ENCODE assay signal across 11 mouse cellular contexts in the genomic region with DNA sequence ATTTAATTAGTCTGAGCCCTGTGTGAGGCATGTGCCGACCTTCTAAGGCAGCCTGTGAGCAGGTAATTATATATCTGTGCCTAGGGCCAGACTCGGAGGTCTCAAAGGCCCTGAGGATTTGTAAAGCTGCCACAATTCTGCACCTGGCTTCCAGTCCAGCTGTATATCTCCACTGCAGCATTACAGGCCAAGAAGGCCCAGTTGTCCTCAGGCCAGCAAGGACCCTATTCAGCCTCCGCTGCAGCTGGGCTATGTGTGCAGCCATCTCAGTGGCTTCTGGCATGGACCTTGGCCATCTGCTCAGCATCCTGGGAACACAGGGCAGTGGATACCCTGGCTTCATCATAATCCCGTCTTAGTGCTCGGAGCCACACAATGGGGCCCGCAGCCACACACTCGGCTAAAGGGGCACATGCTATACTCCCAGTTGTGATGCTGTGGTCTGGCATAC.
DNase-seq lines count a peak whose midpoint lies in the region; ATAC-seq lines count a peak whose summit lies in the region.
"Had no signal": no experiment of that assay in that cellular context is flagged by ENCODE, and none has a peak within 500 bp of the region (broad histone marks: within the 10 kb centered on the region; RNA-seq: fewer than 3 reads in every experiment).

No protein-coding gene starts in this region.

- 34% methylated on average over 7 of the region's 7 CpGs for WGBS in embryonic facial prominence, embryonic 15.5 days
- WGBS in midbrain, embryonic 12.5 days: 45% methylated on average over 7 of the region's 7 CpGs
- WGBS in intestine, embryonic 16.5 days: 74% methylated on average over 7 of the region's 7 CpGs

- H3K4me1 ChIP-seq in embryonic facial prominence, embryonic 15.5 days: peaks cover 17% of the 10 kb centered on the region
- H3K4me1 ChIP-seq in midbrain, embryonic 12.5 days: peaks cover 25% of the 10 kb centered on the region
- no peaks in the 10 kb centered on the region for H3K4me1 ChIP-seq in intestine, embryonic 16.5 days (ENCODE audit: control insufficient read depth, insufficient read depth, low read length)

- intact Hi-C loops in left cerebral cortex, postnatal 10 days (cut with DNase I): no loop called here
- intact Hi-C loops in left cerebral cortex, postnatal 25 days (cut with DNase I): no loop called here

- no peaks in the 10 kb centered on the region for H3K36me3 ChIP-seq in embryonic facial prominence, embryonic 15.5 days
- H3K36me3 ChIP-seq in midbrain, embryonic 12.5 days: no peaks in the 10 kb centered on the region
- H3K36me3 ChIP-seq in intestine, embryonic 16.5 days (ENCODE audit: control insufficient read depth, insufficient read depth, low read length): no peaks in the 10 kb centered on the region
- H3K36me3 ChIP-seq: G1E had no signal

- ATAC-seq in embryonic facial prominence, embryonic 15.5 days (ENCODE audit: insufficient number of reproducible peaks, low FRiP score, low TSS enrichment, low read depth): peak; percentile 40; the same call in 1 of the 2 replicates
- no peak for ATAC-seq in midbrain, embryonic 12.5 days (ENCODE audit: low FRiP score, low read depth)
- ATAC-seq in intestine, embryonic 16.5 days: no peak
- ATAC-seq: activated CD4-positive, CD25-positive, alpha-beta regulatory T cell, adult 4 months had no signal

- peak; percentile 42 to 54 for DNase-seq in cerebellum, postnatal 25 days
- no peak for DNase-seq in cerebellum, adult 9-11 months
- DNase-seq in left cerebral cortex, postnatal 10 days (ENCODE audit: extremely low spot score in 1 of 2, low spot score in 2 of 2): peak; percentile 38 to 43
- no peak for DNase-seq in left cerebral cortex, postnatal 25 days (ENCODE audit: low spot score in 2 of 2)
- no peak for DNase-seq in lung, postnatal 25 days (ENCODE audit: low spot score)
- DNase-seq: kidney, postnatal 10 days had no signal

- no peak overlapping the region for H3K27ac ChIP-seq in embryonic facial prominence, embryonic 15.5 days (replicated peaks)
- peak overlapping the region; percentile 47; the same call in 1 of the 2 replicates for H3K27ac ChIP-seq in midbrain, embryonic 12.5 days (replicated peaks)
- H3K27ac ChIP-seq in intestine, embryonic 16.5 days (ENCODE audit: low read length): no peak overlapping the region

- no peak overlapping the region for H3K4me3 ChIP-seq in embryonic facial prominence, embryonic 15.5 days (replicated peaks)
- no peak overlapping the region for H3K4me3 ChIP-seq in midbrain, embryonic 12.5 days
- H3K4me3 ChIP-seq in intestine, embryonic 16.5 days (ENCODE audit: low read length): no peak overlapping the region

- H3K9ac ChIP-seq in embryonic facial prominence, embryonic 15.5 days: no peak overlapping the region
- no peak overlapping the region for H3K9ac ChIP-seq in midbrain, embryonic 12.5 days (replicated peaks)
- no peak overlapping the region for H3K9ac ChIP-seq in intestine, embryonic 16.5 days (ENCODE audit: low read depth, low read length)

- H3K9me3 ChIP-seq in embryonic facial prominence, embryonic 15.5 days (replicated peaks): no peaks in the 10 kb centered on the region
- H3K9me3 ChIP-seq in midbrain, embryonic 12.5 days: peaks cover 5% of the 10 kb centered on the region
- no peaks in the 10 kb centered on the region for H3K9me3 ChIP-seq in intestine, embryonic 16.5 days (ENCODE audit: control insufficient read depth, low read length)

- no peaks in the 10 kb centered on the region for H3K27me3 ChIP-seq in embryonic facial prominence, embryonic 15.5 days
- H3K27me3 ChIP-seq in midbrain, embryonic 12.5 days: peaks cover 69% of the 10 kb centered on the region
- no peaks in the 10 kb centered on the region for H3K27me3 ChIP-seq in intestine, embryonic 16.5 days (replicated peaks; ENCODE audit: control insufficient read depth, insufficient read depth, low read length)

- H3K4me2 ChIP-seq in embryonic facial prominence, embryonic 15.5 days (replicated peaks): no peak overlapping the region
- no peak overlapping the region for H3K4me2 ChIP-seq in midbrain, embryonic 12.5 days (replicated peaks)
- no peak overlapping the region for H3K4me2 ChIP-seq in intestine, embryonic 16.5 days (ENCODE audit: low read depth, low read length)

Comparison
In these comparisons a context has a peak if more than half of its experiments do, and no peak if none do; other contexts are left out.
1. DNase-seq: peak in cerebellum, postnatal 25 days (2 of 2) and left cerebral cortex, postnatal 10 days (2 of 2); none in cerebellum, adult 9-11 months (single experiment), left cerebral cortex, postnatal 25 days (0 of 2) and lung, postnatal 25 days (single experiment).